Mouse (Mus musculus): ENCODE results near the gene Rdh7. TPM values are rescaled to one million over a fixed set of nuclear protein-coding genes. Genes with fewer than 3 reads are reported as not detected.

The Rdh7 gene
- 0.86 and 1.1 TPM in 2 replicates for polyA plus RNA-seq (2015; fragmentation: Nextera tagmentation; extraction: Ambion mirVana)

DNA sequence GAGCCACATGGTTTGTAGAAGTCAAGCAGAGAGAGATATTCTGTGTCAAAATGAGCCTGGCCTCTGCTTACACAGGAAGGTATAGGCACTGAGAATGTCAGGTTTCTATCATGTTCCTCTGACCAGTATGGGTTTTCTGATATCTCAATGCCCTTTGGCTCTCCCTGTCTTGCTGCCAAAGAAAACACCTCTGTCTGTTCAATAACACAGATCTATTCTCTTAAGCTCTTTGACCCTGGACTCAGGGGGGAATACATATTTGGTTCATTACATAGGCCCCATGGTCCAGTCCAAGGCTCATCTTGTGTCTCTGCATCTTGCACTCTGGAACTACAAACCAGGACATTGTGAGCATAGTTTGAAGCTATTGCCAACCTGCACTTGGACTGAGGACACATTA is at the start of gene Rdh7:
Gene Rdh7 (minus strand): TSS at position 213 of the 400 bp plus-strand sequence.
- Histone ChIP-seq H3K27me3 (replicated peaks; ENCODE audit: control insufficient read depth, insufficient read depth, low read length) (no peaks in the 10 kb centered on the region), H3K9me3 (ENCODE audit: control insufficient read depth, low read length) (no peaks in the 10 kb centered on the region), H3K27ac (ENCODE audit: low read length) (0 out of 2 replicates have a peak within 1 kb of the TSS, but pooled peaks have one; percentile 18), H3K4me3 (ENCODE audit: low read length) (no peak within 1 kb of the TSS), H3K4me2 (ENCODE audit: low read depth, low read length) (no peak within 1 kb of the TSS), H3K9ac (ENCODE audit: low read depth, low read length) (no peak within 1 kb of the TSS), H3K4me1 (ENCODE audit: control insufficient read depth, insufficient read depth, low read length) (0 out of 2 replicates have a peak, but pooled peaks cover 3% of the 10 kb centered on the region), H3K36me3 (ENCODE audit: control insufficient read depth, insufficient read depth, low read length) (no peaks in the 10 kb centered on the region)
- ATAC-seq, result no peak

- peak overlapping the region; percentile 40 for H3K27ac ChIP-seq (ENCODE audit: low read length)
- H3K4me3 ChIP-seq (ENCODE audit: low read length), result no peak overlapping the region
- H3K4me1 ChIP-seq (ENCODE audit: control insufficient read depth, insufficient read depth, low read length), result peaks cover 5% of the 10 kb centered on the region; the same call in 1 of the 2 replicates
- H3K9ac ChIP-seq (ENCODE audit: low read depth, low read length), result no peak overlapping the region
- no peak overlapping the region for H3K4me2 ChIP-seq (ENCODE audit: low read depth, low read length)
- no peaks in the 10 kb centered on the region for H3K27me3 ChIP-seq (replicated peaks; ENCODE audit: control insufficient read depth, insufficient read depth, low read length)
- peak; percentile 46 for ATAC-seq
- H3K9me3 ChIP-seq (ENCODE audit: control insufficient read depth, low read length), result no peaks in the 10 kb centered on the region
- H3K36me3 ChIP-seq (ENCODE audit: control insufficient read depth, insufficient read depth, low read length), result no peaks in the 10 kb centered on the region
- WGBS, result 3% methylated on average over 2 of the region's 2 CpGs
These were observed 48.9 kb upstream of the Rdh7 start for GRCm38 (mm10) chr10:127937428-127938010.

DNA sequence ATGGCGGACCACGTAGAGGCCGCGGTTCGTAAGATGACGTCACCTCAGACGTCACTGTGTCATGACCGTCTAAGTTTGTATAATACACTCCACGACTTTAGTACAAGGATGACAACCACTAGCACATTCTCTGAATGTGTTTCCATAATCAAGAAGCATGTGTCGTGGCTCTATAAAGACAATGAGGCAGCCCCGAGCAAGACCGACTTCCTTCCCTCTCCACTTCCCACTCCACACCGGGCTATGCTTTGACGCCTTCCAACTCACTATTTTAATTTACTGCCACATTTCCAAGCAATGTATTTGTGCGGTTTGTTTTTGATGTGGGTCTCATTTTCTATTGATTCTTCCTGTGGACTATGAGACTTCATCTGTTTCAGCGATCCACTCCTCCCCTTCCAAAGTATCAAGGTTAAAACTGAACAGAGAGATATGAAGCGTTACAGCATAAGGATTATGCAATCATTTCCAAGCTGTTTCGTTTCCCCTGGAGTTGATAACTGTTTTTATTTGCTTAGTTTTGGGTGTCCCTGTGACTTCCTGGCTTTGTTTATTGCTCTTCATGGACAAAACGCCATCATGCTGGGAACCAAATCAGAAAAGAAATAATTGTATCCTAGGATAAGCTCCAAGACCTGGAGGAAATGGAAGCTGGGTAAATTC is 48.3 kb upstream of the Rdh7 start:
- peak; percentile 76 for ATAC-seq
- Histone ChIP-seq H3K9ac (ENCODE audit: low read depth, low read length) (no peak overlapping the region), H3K9me3 (ENCODE audit: control insufficient read depth, low read length) (no peaks in the 10 kb centered on the region), H3K4me2 (ENCODE audit: low read depth, low read length) (no peak overlapping the region), H3K36me3 (ENCODE audit: control insufficient read depth, insufficient read depth, low read length) (no peaks in the 10 kb centered on the region), H3K27me3 (replicated peaks; ENCODE audit: control insufficient read depth, insufficient read depth, low read length) (no peaks in the 10 kb centered on the region), H3K4me1 (ENCODE audit: control insufficient read depth, insufficient read depth, low read length) (peaks cover 5% of the 10 kb centered on the region; the same call in 1 of the 2 replicates), H3K27ac (ENCODE audit: low read length) (peak overlapping the region; percentile 40), H3K4me3 (ENCODE audit: low read length) (no peak overlapping the region)
- WGBS, result 80% methylated on average over 19 of the region's 19 CpGs

DNA sequence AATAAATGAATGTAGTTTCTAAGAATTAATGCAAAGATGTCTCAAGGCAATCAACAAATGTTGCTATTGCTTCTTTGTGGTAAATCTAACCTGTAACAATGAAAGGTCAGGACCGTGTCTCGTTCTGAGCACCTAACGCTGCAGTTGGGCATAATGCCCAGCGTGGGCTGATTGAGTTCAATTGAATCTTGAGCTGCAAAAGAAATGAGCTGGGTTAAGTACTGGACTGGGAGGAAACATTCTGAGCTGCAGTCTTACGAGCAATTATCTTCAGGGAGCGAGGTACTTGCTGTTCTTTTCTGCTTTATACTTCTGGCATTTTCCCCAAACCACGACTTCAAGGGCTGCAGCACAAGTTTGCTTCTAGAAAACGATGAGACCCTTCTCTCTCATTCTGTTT is 47.7 kb upstream of the Rdh7 start:
- no peaks in the 10 kb centered on the region for H3K36me3 ChIP-seq (ENCODE audit: control insufficient read depth, insufficient read depth, low read length)
- ATAC-seq, result no peak
- no peaks in the 10 kb centered on the region for H3K27me3 ChIP-seq (replicated peaks; ENCODE audit: control insufficient read depth, insufficient read depth, low read length)
- no peak overlapping the region for H3K4me3 ChIP-seq (ENCODE audit: low read length)
- peak overlapping the region; percentile 40; the same call in 1 of the 2 replicates for H3K27ac ChIP-seq (ENCODE audit: low read length)
- H3K9me3 ChIP-seq (ENCODE audit: control insufficient read depth, low read length), result no peaks in the 10 kb centered on the region
- WGBS, result 80% methylated on average over 8 of the region's 8 CpGs
- H3K4me2 ChIP-seq (ENCODE audit: low read depth, low read length), result no peak overlapping the region
- H3K4me1 ChIP-seq (ENCODE audit: control insufficient read depth, insufficient read depth, low read length), result peaks cover 5% of the 10 kb centered on the region; the same call in 1 of the 2 replicates
- H3K9ac ChIP-seq (ENCODE audit: low read depth, low read length), result no peak overlapping the region

DNA sequence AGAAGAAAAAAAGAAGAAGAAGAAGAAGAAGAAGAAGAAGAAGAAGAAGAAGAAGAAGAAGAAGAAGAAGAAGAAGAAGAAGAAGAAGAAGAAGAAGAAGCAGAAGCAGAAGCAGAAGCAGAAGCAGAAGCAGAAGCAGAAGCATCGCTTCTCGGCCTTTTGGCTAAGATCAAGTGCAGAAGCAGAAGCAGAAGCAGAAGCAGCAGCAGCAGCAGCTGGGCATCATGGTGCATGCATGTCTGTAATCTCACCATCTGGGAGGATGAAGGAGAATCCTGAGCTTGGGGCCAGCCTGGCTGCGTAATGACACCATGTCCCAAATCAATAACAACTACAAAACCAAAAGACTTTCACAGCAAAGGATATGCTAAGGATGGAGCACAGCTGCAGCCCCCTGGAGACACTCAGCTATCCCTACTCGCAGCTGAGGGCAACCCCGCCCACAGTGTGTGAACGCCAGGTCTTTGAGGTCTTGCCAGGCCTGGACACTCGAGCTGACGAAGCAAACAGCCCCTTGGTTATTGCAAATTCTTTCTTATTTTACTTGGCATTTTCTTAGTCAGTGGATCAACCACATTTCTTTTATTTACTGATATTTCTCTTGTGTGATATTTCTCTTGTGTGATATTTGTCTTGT is 43.8 kb upstream of the Rdh7 start:
- peaks cover 5% of the 10 kb centered on the region; the same call in 1 of the 2 replicates for H3K4me1 ChIP-seq (ENCODE audit: control insufficient read depth, insufficient read depth, low read length)
- ATAC-seq, result no peak
- no peak overlapping the region for H3K4me3 ChIP-seq (ENCODE audit: low read length)
- no peak overlapping the region for H3K4me2 ChIP-seq (ENCODE audit: low read depth, low read length)
- no peaks in the 10 kb centered on the region for H3K36me3 ChIP-seq (ENCODE audit: control insufficient read depth, insufficient read depth, low read length)
- no peaks in the 10 kb centered on the region for H3K9me3 ChIP-seq (ENCODE audit: control insufficient read depth, low read length)
- no peak overlapping the region for H3K9ac ChIP-seq (ENCODE audit: low read depth, low read length)
- no peaks in the 10 kb centered on the region for H3K27me3 ChIP-seq (replicated peaks; ENCODE audit: control insufficient read depth, insufficient read depth, low read length)
- H3K27ac ChIP-seq (ENCODE audit: low read length), result no peak overlapping the region
- WGBS, result 66% methylated on average over 8 of the region's 8 CpGs

DNA sequence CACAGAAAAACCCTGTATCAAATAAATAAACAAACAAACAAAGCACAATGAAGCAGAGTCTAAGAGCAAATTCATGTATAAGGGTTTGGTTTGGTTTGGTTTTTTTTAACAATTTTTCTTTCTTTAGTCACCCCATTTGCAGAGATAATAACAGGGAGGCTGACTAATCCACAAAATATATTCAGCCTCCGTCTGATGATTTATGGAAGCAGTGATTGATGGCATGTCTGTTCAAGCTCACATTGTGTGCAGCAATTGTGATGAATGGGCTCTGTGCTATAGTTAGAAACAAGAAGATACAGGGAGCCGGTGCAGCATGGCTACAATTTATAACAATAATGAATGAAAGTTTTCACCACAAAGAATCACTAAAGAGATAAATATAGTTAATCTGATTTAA is 39.1 kb upstream of the Rdh7 start:
- Histone ChIP-seq H3K9ac (ENCODE audit: low read depth, low read length) (no peak overlapping the region), H3K4me1 (ENCODE audit: control insufficient read depth, insufficient read depth, low read length) (peaks cover 4% of the 10 kb centered on the region; the same call in 1 of the 2 replicates), H3K4me3 (ENCODE audit: low read length) (no peak overlapping the region), H3K9me3 (ENCODE audit: control insufficient read depth, low read length) (no peaks in the 10 kb centered on the region), H3K4me2 (ENCODE audit: low read depth, low read length) (no peak overlapping the region), H3K27ac (ENCODE audit: low read length) (no peak overlapping the region), H3K27me3 (replicated peaks; ENCODE audit: control insufficient read depth, insufficient read depth, low read length) (no peaks in the 10 kb centered on the region), H3K36me3 (ENCODE audit: control insufficient read depth, insufficient read depth, low read length) (no peaks in the 10 kb centered on the region)
- ATAC-seq, result no peak
- WGBS, result 67% methylated on average over 2 of the region's 2 CpGs

DNA sequence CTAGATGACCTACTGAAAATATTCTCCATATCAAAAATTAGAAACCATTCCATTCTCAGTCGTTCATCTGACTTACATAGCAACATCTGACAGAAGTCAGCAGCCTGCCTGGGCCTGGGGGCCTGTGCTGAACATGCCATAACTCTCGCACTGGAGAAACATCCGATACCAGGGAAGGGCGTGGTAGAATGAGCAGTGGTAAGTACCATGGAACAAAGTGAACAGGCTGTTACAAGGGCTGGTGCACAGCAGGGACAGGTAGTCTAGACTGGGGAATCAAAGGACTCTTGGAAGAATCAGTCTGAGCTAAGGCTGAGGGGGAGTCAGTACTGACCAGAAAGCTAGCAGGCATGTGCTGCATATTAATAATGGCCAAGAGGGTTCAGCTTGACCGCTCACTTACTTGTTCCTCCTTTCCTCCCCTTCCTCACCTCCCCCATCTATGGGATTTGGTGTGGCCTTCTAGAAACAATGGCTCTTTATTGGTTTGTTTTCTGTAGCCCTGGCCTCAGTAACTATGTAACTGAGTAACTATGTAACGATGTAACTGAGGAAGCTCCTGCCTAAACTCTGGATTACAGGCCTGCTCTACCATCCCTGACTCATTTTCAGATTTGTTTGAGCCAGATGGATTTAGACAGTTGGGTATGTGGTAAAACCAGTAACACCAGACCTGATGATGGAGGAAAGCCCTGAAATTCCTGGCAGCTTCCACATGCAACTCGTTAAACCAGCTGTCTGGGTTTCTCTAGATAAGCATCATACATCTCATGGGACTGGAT is 36.2 kb upstream of the Rdh7 start:
- Histone ChIP-seq H3K9me3 (ENCODE audit: control insufficient read depth, low read length) (no peaks in the 10 kb centered on the region), H3K4me3 (ENCODE audit: low read length) (no peak overlapping the region), H3K27ac (ENCODE audit: low read length) (no peak overlapping the region), H3K4me2 (ENCODE audit: low read depth, low read length) (no peak overlapping the region), H3K9ac (ENCODE audit: low read depth, low read length) (no peak overlapping the region), H3K36me3 (ENCODE audit: control insufficient read depth, insufficient read depth, low read length) (no peaks in the 10 kb centered on the region), H3K4me1 (ENCODE audit: control insufficient read depth, insufficient read depth, low read length) (peaks cover 4% of the 10 kb centered on the region; the same call in 1 of the 2 replicates), H3K27me3 (replicated peaks; ENCODE audit: control insufficient read depth, insufficient read depth, low read length) (no peaks in the 10 kb centered on the region)
- WGBS, result 50% methylated on average over 7 of the region's 7 CpGs
- peak; percentile 78 for ATAC-seq

DNA sequence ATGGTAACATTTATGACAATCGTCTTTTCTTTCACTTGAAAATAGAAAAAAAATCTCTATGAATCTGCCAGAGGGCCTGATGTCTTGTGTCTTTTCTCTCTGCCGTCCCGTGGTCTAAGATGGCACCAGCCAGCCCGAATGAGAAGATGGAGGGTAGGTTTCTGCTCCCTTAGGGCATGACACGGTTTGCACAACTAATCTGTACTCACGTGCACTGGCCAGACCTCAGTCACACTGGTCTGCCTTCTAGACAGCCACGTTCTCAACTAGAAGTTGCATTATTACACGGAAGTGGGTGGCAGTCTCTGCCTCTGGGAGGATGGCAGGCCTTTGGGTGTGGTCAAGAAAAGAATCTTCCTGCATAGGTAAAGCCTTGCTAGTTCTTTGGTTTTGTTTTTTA is 34.4 kb upstream of the Rdh7 start:
- no peak for ATAC-seq
- Histone ChIP-seq H3K27me3 (replicated peaks; ENCODE audit: control insufficient read depth, insufficient read depth, low read length) (no peaks in the 10 kb centered on the region), H3K4me3 (ENCODE audit: low read length) (no peak overlapping the region), H3K4me2 (ENCODE audit: low read depth, low read length) (no peak overlapping the region), H3K36me3 (ENCODE audit: control insufficient read depth, insufficient read depth, low read length) (no peaks in the 10 kb centered on the region), H3K9ac (ENCODE audit: low read depth, low read length) (no peak overlapping the region), H3K4me1 (ENCODE audit: control insufficient read depth, insufficient read depth, low read length) (peaks cover 4% of the 10 kb centered on the region; the same call in 1 of the 2 replicates), H3K27ac (ENCODE audit: low read length) (no peak overlapping the region), H3K9me3 (ENCODE audit: control insufficient read depth, low read length) (no peaks in the 10 kb centered on the region)
- 85% methylated on average over 8 of the region's 8 CpGs for WGBS

DNA sequence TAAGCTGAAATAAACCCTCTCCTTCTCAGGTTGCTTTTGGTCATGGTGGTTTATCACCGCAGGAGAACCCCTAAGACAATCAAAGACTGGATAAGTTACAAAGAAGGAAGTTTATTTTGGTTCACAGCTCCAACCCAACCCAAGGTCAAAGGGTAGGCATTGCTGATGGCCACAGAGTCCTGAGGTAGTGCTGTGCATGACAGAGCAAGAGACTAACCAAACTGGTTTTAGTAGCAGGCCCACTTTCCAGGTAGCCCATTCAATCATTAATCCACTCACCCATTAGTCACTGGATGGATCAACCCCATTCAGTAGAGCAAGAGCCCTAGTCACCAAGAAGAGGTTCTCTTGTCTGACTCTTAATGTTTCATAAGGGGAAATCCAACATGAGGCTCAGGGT is 33.6 kb upstream of the Rdh7 start:
- no peak overlapping the region for H3K4me2 ChIP-seq (ENCODE audit: low read depth, low read length)
- no peaks in the 10 kb centered on the region for H3K36me3 ChIP-seq (ENCODE audit: control insufficient read depth, insufficient read depth, low read length)
- H3K4me1 ChIP-seq (ENCODE audit: control insufficient read depth, insufficient read depth, low read length), result peaks cover 4% of the 10 kb centered on the region; the same call in 1 of the 2 replicates
- no peak overlapping the region for H3K27ac ChIP-seq (ENCODE audit: low read length)
- no peaks in the 10 kb centered on the region for H3K9me3 ChIP-seq (ENCODE audit: control insufficient read depth, low read length)
- peak; percentile 52; the same call in 1 of the 2 replicates for ATAC-seq
- H3K4me3 ChIP-seq (ENCODE audit: low read length), result no peak overlapping the region
- H3K27me3 ChIP-seq (replicated peaks; ENCODE audit: control insufficient read depth, insufficient read depth, low read length), result no peaks in the 10 kb centered on the region
- H3K9ac ChIP-seq (ENCODE audit: low read depth, low read length), result no peak overlapping the region
- 72% methylated on average over 1 of the region's 1 CpGs for WGBS
